Mouse (Mus musculus): ENCODE data around the gene Mrps36. TPM values are rescaled to one million over a fixed set of nuclear protein-coding genes. Genes with fewer than 3 reads are reported as not detected.

Mrps36 gene
- polyA plus RNA-seq, 1 experiment from 2014 or later, result 171 TPM

- peaks cover 59% of the 10 kb centered on the region for H3K36me3 ChIP-seq (ENCODE audit: control insufficient read depth, insufficient read depth, low read length)
- no peaks in the 10 kb centered on the region for H3K9me3 ChIP-seq (ENCODE audit: control insufficient read depth, low read length)
- no peak overlapping the region for H3K27ac ChIP-seq (ENCODE audit: low read depth, low read length)
- H3K9ac ChIP-seq (ENCODE audit: low read depth, low read length), result no peak overlapping the region
- ATAC-seq (ENCODE audit: low FRiP score, low TSS enrichment), result no peak
- H3K27me3 ChIP-seq (ENCODE audit: control insufficient read depth, insufficient read depth, low read length), result no peaks in the 10 kb centered on the region
- no peaks in the 10 kb centered on the region for H3K4me1 ChIP-seq (ENCODE audit: control insufficient read depth, insufficient read depth, low read length)
- H3K4me2 ChIP-seq (replicated peaks; ENCODE audit: low read depth, low read length), result no peak overlapping the region
- H3K4me3 ChIP-seq (ENCODE audit: low read length), result no peak overlapping the region
- 99% methylated on average over 3 of the region's 3 CpGs for WGBS
Observed at GRCm38 (mm10) chr13:100697541-100697940, 46.9 kb downstream of the Mrps36 start.

- H3K27me3 ChIP-seq (ENCODE audit: control insufficient read depth, insufficient read depth, low read length), result no peaks in the 10 kb centered on the region
- no peaks in the 10 kb centered on the region for H3K4me1 ChIP-seq (ENCODE audit: control insufficient read depth, insufficient read depth, low read length)
- 72% methylated on average over 7 of the region's 7 CpGs for WGBS
- no peaks in the 10 kb centered on the region for H3K36me3 ChIP-seq (ENCODE audit: control insufficient read depth, insufficient read depth, low read length)
- no peak overlapping the region for H3K27ac ChIP-seq (ENCODE audit: low read depth, low read length)
- ATAC-seq (ENCODE audit: low FRiP score, low TSS enrichment), result no peak
- no peak overlapping the region for H3K4me2 ChIP-seq (replicated peaks; ENCODE audit: low read depth, low read length)
- no peaks in the 10 kb centered on the region for H3K9me3 ChIP-seq (ENCODE audit: control insufficient read depth, low read length)
- no peak overlapping the region for H3K4me3 ChIP-seq (ENCODE audit: low read length)
- no peak overlapping the region for H3K9ac ChIP-seq (ENCODE audit: low read depth, low read length)
Observed at GRCm38 (mm10) chr13:100687513-100687912, 56.9 kb downstream of the Mrps36 start.

Other genes with a start within 250 kb of the Mrps36 start
- 15.8 and 32.7 TPM in 2 replicates for gene Ocln, start 191.9 kb downstream of the Mrps36 start, polyA plus RNA-seq (2014; fragmentation: Nextera tagmentation; extraction: Ambion mirVana)
- 12.1 and 18.3 TPM in 2 replicates for gene Marveld2, start 127.7 kb downstream of the Mrps36 start, polyA plus RNA-seq (2014; fragmentation: Nextera tagmentation; extraction: Ambion mirVana)
- gene Ak6, start 93.7 kb downstream of the Mrps36 start, polyA plus RNA-seq (2014; fragmentation: Nextera tagmentation; extraction: Ambion mirVana), result 316 and 390 TPM in 2 replicates
- gene Rad17, start 93.6 kb downstream of the Mrps36 start, polyA plus RNA-seq (2014; fragmentation: Nextera tagmentation; extraction: Ambion mirVana), result 22.2 and 26.3 TPM in 2 replicates
- 16.7 and 20.4 TPM in 2 replicates for gene Taf9, start 93.1 kb downstream of the Mrps36 start, polyA plus RNA-seq (2014; fragmentation: Nextera tagmentation; extraction: Ambion mirVana)
- gene Ccdc125, start 74.9 kb downstream of the Mrps36 start, polyA plus RNA-seq (2014; fragmentation: Nextera tagmentation; extraction: Ambion mirVana), result 5.5 and 6.8 TPM in 2 replicates
- gene Cdk7, start 13.7 kb downstream of the Mrps36 start, polyA plus RNA-seq (2014; fragmentation: Nextera tagmentation; extraction: Ambion mirVana), result 111 and 112 TPM in 2 replicates
- 49.7 and 59.4 TPM in 2 replicates for gene Cenph, start 31.2 kb upstream of the Mrps36 start, polyA plus RNA-seq (2014; fragmentation: Nextera tagmentation; extraction: Ambion mirVana)
- 289 and 315 TPM in 2 replicates for gene Ccnb1, start 41.9 kb upstream of the Mrps36 start, polyA plus RNA-seq (2014; fragmentation: Nextera tagmentation; extraction: Ambion mirVana)
- gene Slc30a5, start 88.8 kb upstream of the Mrps36 start, polyA plus RNA-seq (2014; fragmentation: Nextera tagmentation; extraction: Ambion mirVana), result 33.9 and 65.9 TPM in 2 replicates